18 mouse cellular contexts compared by ENCODE assay signal in the genomic region with DNA sequence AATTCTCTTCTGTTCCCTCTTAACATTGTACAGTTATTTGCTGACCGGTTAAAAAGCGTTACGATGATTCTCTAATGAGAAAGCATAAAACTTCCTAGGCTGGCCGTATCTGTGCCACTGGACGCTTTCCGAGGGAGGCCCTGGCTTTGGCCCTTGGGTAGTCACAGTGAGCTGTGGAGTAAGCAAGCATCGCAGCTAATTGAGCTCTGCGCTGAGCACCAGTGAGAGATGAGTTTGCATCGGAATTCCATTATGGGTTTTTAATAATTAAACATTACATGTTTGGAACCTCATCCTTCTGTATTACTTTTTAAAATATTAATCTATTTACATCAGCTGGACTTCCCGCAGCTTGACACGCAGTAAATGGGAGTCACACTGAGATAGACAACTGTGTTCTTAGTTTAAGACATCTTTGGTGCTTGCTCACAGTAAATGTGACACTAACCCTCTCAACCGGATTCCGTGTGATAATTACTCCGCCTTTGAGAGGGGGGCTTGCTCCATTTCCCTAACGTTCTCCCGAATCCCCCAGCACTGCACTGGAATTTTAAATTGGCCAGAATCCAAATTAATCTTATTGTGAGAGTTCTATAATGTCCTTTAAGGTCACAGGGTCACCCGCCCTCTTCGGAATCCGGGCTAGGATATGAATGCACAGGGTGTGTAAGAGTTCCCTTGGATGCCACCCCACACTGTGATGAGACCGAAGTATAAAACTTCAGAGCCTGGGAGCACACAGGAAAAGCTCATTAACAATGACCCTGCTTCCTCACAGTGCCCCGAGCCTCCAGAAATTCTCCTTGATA.
A peak's percentile ranks its signal among the peaks of the same experiment; 100 is the strongest.
DNase-seq lines count a peak whose midpoint lies in the region; ATAC-seq and TF ChIP-seq lines count a peak whose summit lies in the region.
"Had no signal": no experiment of that assay in that cellular context is flagged by ENCODE, and none has a peak within 500 bp of the region (broad histone marks: within the 10 kb centered on the region; RNA-seq: fewer than 3 reads in every experiment).

No protein-coding gene starts in this region.

- H3K4me3 ChIP-seq in heart, embryonic 14.5 days (ENCODE audit: control insufficient read depth in 1 of 2, insufficient read depth in 1 of 2, low read depth in 1 of 2, low read length in 2 of 2) = no peak overlapping the region
- H3K4me3 ChIP-seq in embryonic facial prominence, embryonic 10.5 days = no peak overlapping the region
- H3K4me3 ChIP-seq in hindbrain, embryonic 15.5 days = no peak overlapping the region
- no peak overlapping the region for H3K4me3 ChIP-seq in midbrain, postnatal 0 days (ENCODE audit: low read depth, low read length)
- H3K4me3 ChIP-seq: embryonic facial prominence, embryonic 15.5 days; heart, adult 2 months; lung, embryonic 15.5 days; stomach, embryonic 15.5 days had no signal

- intact Hi-C loops in heart, postnatal 10 days (cut with DNase I) = no loop called here

- peaks cover 20 to 37% of the 10 kb centered on the region in 2 experiments for H3K4me1 ChIP-seq in heart, embryonic 14.5 days (ENCODE audit: control insufficient read depth in 2 of 2, insufficient read depth in 2 of 2, low read length in 2 of 2)
- H3K4me1 ChIP-seq in embryonic facial prominence, embryonic 10.5 days = peaks cover 51% of the 10 kb centered on the region
- H3K4me1 ChIP-seq in hindbrain, embryonic 15.5 days (replicated peaks) = peaks cover 46% of the 10 kb centered on the region
- H3K4me1 ChIP-seq in midbrain, postnatal 0 days (ENCODE audit: insufficient read depth, low read length) = peaks cover 7% of the 10 kb centered on the region; the same call in 1 of the 2 replicates
- H3K4me1 ChIP-seq: stomach, embryonic 15.5 days had no signal

- no peaks in the 10 kb centered on the region for H3K36me3 ChIP-seq in heart, embryonic 14.5 days (ENCODE audit: control insufficient read depth, insufficient read depth, low read length)
- peaks cover 16% of the 10 kb centered on the region for H3K36me3 ChIP-seq in embryonic facial prominence, embryonic 10.5 days (replicated peaks)
- H3K36me3 ChIP-seq in hindbrain, embryonic 15.5 days = no peaks in the 10 kb centered on the region
- H3K36me3 ChIP-seq in midbrain, postnatal 0 days (ENCODE audit: insufficient read depth, low read length) = no peaks in the 10 kb centered on the region
- H3K36me3 ChIP-seq: lung, embryonic 15.5 days; stomach, embryonic 15.5 days had no signal

- no peaks in the 10 kb centered on the region for H3K27me3 ChIP-seq in heart, embryonic 14.5 days (ENCODE audit: control insufficient read depth, insufficient read depth, low read length)
- no peaks in the 10 kb centered on the region for H3K27me3 ChIP-seq in embryonic facial prominence, embryonic 10.5 days (replicated peaks; ENCODE audit: low read depth, poor library complexity, severe bottlenecking)
- H3K27me3 ChIP-seq in hindbrain, embryonic 15.5 days = no peaks in the 10 kb centered on the region
- H3K27me3 ChIP-seq in midbrain, postnatal 0 days (ENCODE audit: insufficient read depth, low read length) = no peaks in the 10 kb centered on the region
- H3K27me3 ChIP-seq: CH12.LX; embryonic facial prominence, embryonic 15.5 days; lung, embryonic 15.5 days; Patski; stomach, embryonic 15.5 days had no signal

- ATAC-seq in heart, embryonic 14.5 days (ENCODE audit: insufficient number of reproducible peaks, insufficient read depth, low FRiP score, low read depth) = 0 out of 2 replicates have a peak, but pooled peaks have one; percentile 15
- peak; percentile 30; the same call in 1 of the 2 replicates for ATAC-seq in hindbrain, embryonic 15.5 days (ENCODE audit: low FRiP score, low read depth)
- ATAC-seq in midbrain, postnatal 0 days (ENCODE audit: low FRiP score) = 0 out of 2 replicates have a peak, but pooled peaks have one; percentile 14
- ATAC-seq: Patski had no signal

- H3K4me2 ChIP-seq in heart, embryonic 14.5 days (ENCODE audit: low read length) = no peak overlapping the region
- no peak overlapping the region for H3K4me2 ChIP-seq in hindbrain, embryonic 15.5 days
- no peak overlapping the region for H3K4me2 ChIP-seq in midbrain, postnatal 0 days (ENCODE audit: low read depth, low read length, poor library complexity, severe bottlenecking)
- H3K4me2 ChIP-seq: embryonic facial prominence, embryonic 15.5 days; lung, embryonic 15.5 days; stomach, embryonic 15.5 days had no signal

- 73% methylated on average over 21 of the region's 21 CpGs for WGBS in heart, embryonic 14.5 days
- WGBS in embryonic facial prominence, embryonic 10.5 days = 68% methylated on average over 21 of the region's 21 CpGs
- WGBS in hindbrain, embryonic 15.5 days = 37% methylated on average over 21 of the region's 21 CpGs
- WGBS in midbrain, postnatal 0 days = 39% methylated on average over 21 of the region's 21 CpGs

- H3K27ac ChIP-seq in heart, embryonic 14.5 days (replicated peaks in 1 of 2; ENCODE audit: control insufficient read depth in 1 of 2, insufficient read depth in 1 of 2, low read depth in 2 of 2, low read length in 2 of 2) = no peak overlapping the region
- 0 out of 2 replicates have a peak overlapping the region, but pooled peaks have one; percentile 2 for H3K27ac ChIP-seq in embryonic facial prominence, embryonic 10.5 days (replicated peaks)
- H3K27ac ChIP-seq in hindbrain, embryonic 15.5 days (replicated peaks) = no peak overlapping the region
- no peak overlapping the region for H3K27ac ChIP-seq in midbrain, postnatal 0 days (ENCODE audit: low read depth, low read length)
- H3K27ac ChIP-seq: embryonic facial prominence, embryonic 15.5 days; lung, embryonic 15.5 days; stomach, embryonic 15.5 days had no signal

- H3K9me3 ChIP-seq in heart, embryonic 14.5 days (ENCODE audit: control insufficient read depth, low read length) = peaks cover 7% of the 10 kb centered on the region; the same call in 1 of the 2 replicates
- H3K9me3 ChIP-seq in embryonic facial prominence, embryonic 10.5 days = no peaks in the 10 kb centered on the region
- H3K9me3 ChIP-seq in hindbrain, embryonic 15.5 days = no peaks in the 10 kb centered on the region
- no peaks in the 10 kb centered on the region for H3K9me3 ChIP-seq in midbrain, postnatal 0 days (ENCODE audit: low read length)
- H3K9me3 ChIP-seq: embryonic facial prominence, embryonic 15.5 days; lung, embryonic 15.5 days; stomach, embryonic 15.5 days had no signal

- H3K9ac ChIP-seq in heart, embryonic 14.5 days (ENCODE audit: low read length) = no peak overlapping the region
- no peak overlapping the region for H3K9ac ChIP-seq in hindbrain, embryonic 15.5 days
- H3K9ac ChIP-seq in midbrain, postnatal 0 days (replicated peaks; ENCODE audit: low read length, poor library complexity, severe bottlenecking) = no peak overlapping the region
- H3K9ac ChIP-seq: embryonic facial prominence, embryonic 15.5 days; lung, embryonic 15.5 days; stomach, embryonic 15.5 days had no signal

- TF ChIP-seq CTCF in midbrain, postnatal 0 days (IDR thresholded peaks at IDR 0.05) = no peak

- DNase-seq in heart, postnatal 10 days = no peak
- DNase-seq in embryonic facial prominence, embryonic 10.5 days (ENCODE audit: low spot score) = no peak
- no peak for DNase-seq in midbrain, postnatal 0 days (ENCODE audit: low spot score)
- no peak for DNase-seq in B cell, adult 2 months
- DNase-seq in adrenal gland, postnatal 4 days (ENCODE audit: low spot score in 2 of 2) = no peak
- DNase-seq: adrenal gland, adult 2 months; cerebellum, postnatal 14 days; heart, adult 2 months; kidney, postnatal 10 days; liver; thymus, postnatal 36 days had no signal
